Mouse (Mus musculus) liver, postnatal 0 days (tissue): Measurements from ENCODE around the gene Bbx.

Experiments used
- CTCF ChIP-seq: sonication (generic); IDR thresholded peaks from 2 replicates; pipeline ENCODE4 v1.5.1; 2016; ENCODE audit warnings: antibody characterized with exemption, low read depth
- EP300 ChIP-seq: IDR thresholded peaks from 2 replicates; pipeline ENCODE4 v1.6.1; 2016; ENCODE audit warnings: antibody characterized with exemption, low read depth, mild to moderate bottlenecking

- no peak for TF ChIP-seq CTCF
- TF ChIP-seq EP300 = no peak
Measured at GRCm38 (mm10) chr16:50250469-50250868, 181.7 kb downstream of the Bbx start.
